Mouse (Mus musculus) CH12.LX (cell line): ENCODE measurements around the gene Cpa2. TPM values are rescaled to one million over a fixed set of nuclear protein-coding genes. Genes with fewer than 3 reads are reported as not detected.

Source experiments
- DNase-seq: peaks from one replicate; pipeline ENCODE4 v3.0.0-alpha.2; 2013; ENCODE audit errors: extremely low read depth
- H3K27ac ChIP-seq: 2 replicates; pipeline ENCODE4 v1.5.1; 2012; ENCODE audit warnings: low read depth, mild to moderate bottlenecking, control low read depth, moderate library complexity; ENCODE audit not compliant: insufficient read depth
- H3K27me3 ChIP-seq: replicated peaks from 2 replicates; pipeline ENCODE3; 2012; ENCODE audit warnings: inconsistent platforms
- H3K36me3 ChIP-seq, 2 experiments: replicated peaks in 1 of 2; 2 replicates each; pipeline versions ENCODE3 to v1.6.1; 2012; ENCODE audit warnings: inconsistent platforms in 1 of 2, low read length in 1 of 2, mild to moderate bottlenecking in 1 of 2, mixed read lengths in 1 of 2, moderate library complexity in 1 of 2; ENCODE audit not compliant: control insufficient read depth in 1 of 2, insufficient read depth in 1 of 2
- H3K4me1 ChIP-seq, 2 experiments: 2 replicates each; pipeline ENCODE4 v1.6.1; 2012; ENCODE audit warnings: inconsistent platforms in 1 of 2, moderate library complexity in 1 of 2; ENCODE audit not compliant: insufficient read depth in 2 of 2, control insufficient read depth in 1 of 2
- H3K4me2 ChIP-seq: 2 replicates; pipeline ENCODE4 v1.6.1; 2012; ENCODE audit warnings: low read depth, mild to moderate bottlenecking, control low read depth; ENCODE audit not compliant: poor library complexity, insufficient read depth, severe bottlenecking
- H3K4me3 ChIP-seq, 3 experiments: fragments of 150-350 bp in 1 of 3; sonication (generic) in 1 of 3; replicated peaks in 1 of 3; 2 replicates each; pipeline versions ENCODE3 to v1.5.1; 2011 to 2012; ENCODE audit warnings: low read depth in 2 of 3, low read length in 2 of 3, mild to moderate bottlenecking in 2 of 3, moderate library complexity in 2 of 3, control low read depth in 1 of 3, improper control_type of control experiment in 1 of 3, inconsistent platforms in 1 of 3, mixed read lengths in 1 of 3; ENCODE audit not compliant: poor library complexity in 1 of 3
- H3K79me2 ChIP-seq: replicated peaks from 2 replicates; pipeline ENCODE4 v1.6.1; 2012; ENCODE audit warnings: mild to moderate bottlenecking, moderate library complexity; ENCODE audit not compliant: control insufficient read depth, poor library complexity, insufficient read depth, severe bottlenecking; ENCODE audit errors: extremely low read depth
- H3K9ac ChIP-seq: 2 replicates; pipeline ENCODE4 v1.6.1; 2012; ENCODE audit warnings: low read depth, mild to moderate bottlenecking, control low read depth, moderate library complexity; ENCODE audit not compliant: insufficient read depth
- H3K9me3 ChIP-seq: replicated peaks from 2 replicates; pipeline ENCODE3; 2012; ENCODE audit warnings: low read length, inconsistent platforms, mixed read lengths
- BHLHE40 ChIP-seq: IDR thresholded peaks from 2 replicates; pipeline ENCODE4 v1.6.1; 2011; ENCODE audit warnings: mild to moderate bottlenecking, low read depth, low read length, improper control_type of control experiment
- CTCF ChIP-seq, 2 experiments: IDR thresholded peaks in 1 of 2; conservative IDR thresholded peaks in 1 of 2; 2 replicates each; pipeline ENCODE4 v1.5.1; 2011 to 2012; ENCODE audit warnings: low read depth in 2 of 2, low read length in 2 of 2, improper control_type of control experiment in 1 of 2, inconsistent platforms in 1 of 2, mild to moderate bottlenecking in 1 of 2, moderate library complexity in 1 of 2
- E2F4 ChIP-seq: IDR thresholded peaks from 2 replicates; pipeline ENCODE4 v1.6.1; 2011; ENCODE audit warnings: low read depth, low read length, improper control_type of control experiment; ENCODE audit not compliant: insufficient replicate concordance
- ELF1 ChIP-seq: IDR thresholded peaks from 2 replicates; pipeline ENCODE4 v1.6.1; 2014; ENCODE audit warnings: low read depth, mild to moderate bottlenecking, inconsistent platforms, low read length, improper control_type of control experiment
- ETS1 ChIP-seq: conservative IDR thresholded peaks from 2 replicates; pipeline ENCODE4 v1.6.1; 2012; ENCODE audit warnings: low read depth, mild to moderate bottlenecking, inconsistent platforms, low read length, improper control_type of control experiment, moderate library complexity
- IRF4 ChIP-seq: IDR thresholded peaks from 2 replicates; pipeline ENCODE4 v1.6.1; 2014; ENCODE audit warnings: low read depth, mild to moderate bottlenecking, inconsistent platforms, low read length, improper control_type of control experiment
- JUN ChIP-seq: IDR thresholded peaks from 2 replicates; pipeline ENCODE4 v1.6.1; 2011; ENCODE audit warnings: low read depth, mild to moderate bottlenecking, low read length, improper control_type of control experiment, moderate library complexity; ENCODE audit not compliant: insufficient read depth
- JUND ChIP-seq: conservative IDR thresholded peaks from 2 replicates; pipeline ENCODE4 v1.6.1; 2011; ENCODE audit warnings: low read depth, low read length, improper control_type of control experiment
- MAFK ChIP-seq: IDR thresholded peaks from 2 replicates; pipeline ENCODE4 v1.6.1; 2011; ENCODE audit warnings: low read length, improper control_type of control experiment; ENCODE audit not compliant: insufficient replicate concordance
- MEF2A ChIP-seq: IDR thresholded peaks from 2 replicates; pipeline ENCODE4 v1.6.1; 2014; ENCODE audit warnings: low read depth, mild to moderate bottlenecking, inconsistent platforms, low read length, improper control_type of control experiment, borderline replicate concordance
- MYC ChIP-seq: IDR thresholded peaks from 2 replicates; pipeline ENCODE4 v1.6.1; 2011; ENCODE audit warnings: low read depth, mild to moderate bottlenecking, improper control_type of control experiment, low read length
- NELFE ChIP-seq: IDR thresholded peaks from 2 replicates; pipeline ENCODE4 v1.6.1; 2011; ENCODE audit warnings: low read depth, low read length, improper control_type of control experiment
- NRF1 ChIP-seq: IDR thresholded peaks from 2 replicates; pipeline ENCODE4 v1.6.1; 2014; ENCODE audit warnings: low read depth, mild to moderate bottlenecking, inconsistent platforms, low read length, improper control_type of control experiment, moderate library complexity
- POLR2AphosphoS2 ChIP-seq: IDR thresholded peaks from 2 replicates; pipeline ENCODE4 v1.6.1; 2011; ENCODE audit warnings: low read depth, low read length, improper control_type of control experiment
- SIN3A ChIP-seq: IDR thresholded peaks from 2 replicates; pipeline ENCODE4 v1.6.1; 2012; ENCODE audit warnings: low read length, improper control_type of control experiment, inconsistent platforms
- SMC3 ChIP-seq: IDR thresholded peaks from 2 replicates; pipeline ENCODE4 v1.6.1; 2011; ENCODE audit warnings: low read depth, low read length, improper control_type of control experiment
- TCF12 ChIP-seq: IDR thresholded peaks from 2 replicates; pipeline ENCODE4 v1.6.1; 2014; ENCODE audit warnings: low read depth, mild to moderate bottlenecking, inconsistent platforms, low read length, improper control_type of control experiment
- UBTF ChIP-seq: IDR thresholded peaks from 2 replicates; pipeline ENCODE4 v1.6.1; 2012; ENCODE audit warnings: low read depth, mild to moderate bottlenecking, inconsistent platforms, low read length, improper control_type of control experiment, moderate library complexity
- USF1 ChIP-seq: IDR thresholded peaks from 2 replicates; pipeline ENCODE4 v1.6.1; 2014; ENCODE audit warnings: low read depth, mild to moderate bottlenecking, inconsistent platforms, low read length, improper control_type of control experiment
- USF2 ChIP-seq: conservative IDR thresholded peaks from 2 replicates; pipeline ENCODE4 v1.6.1; 2011; ENCODE audit warnings: low read depth, low read length, improper control_type of control experiment
- ZMIZ1 ChIP-seq: IDR thresholded peaks from 2 replicates; pipeline ENCODE4 v1.6.1; 2012; ENCODE audit warnings: low read depth, mild to moderate bottlenecking, inconsistent platforms, low read length, improper control_type of control experiment
- ZNF384 ChIP-seq: IDR thresholded peaks from 2 replicates; pipeline ENCODE4 v1.6.1; 2012; ENCODE audit warnings: low read depth, low read length, improper control_type of control experiment, inconsistent platforms
- dilution Hi-C: fragments of 300-500 bp; cut with MboI; formaldehyde crosslinking; loops from 2 replicates; pipeline ENCODE4 v1.14.3; 2020; ENCODE audit warnings: low sequenced_read_pairs; ENCODE audit not compliant: extremely low pct_unique_long_range_greater_than_20kb, extremely low pct_ligation_motif_present
- in situ Hi-C: fragments of 300-500 bp; cut with MboI; formaldehyde crosslinking; loops from 3 replicates; pipeline ENCODE4 v1.14.3; 2019; ENCODE audit warnings: low sequenced_read_pairs, low pct_ligation_motif_present, low pct_unique_long_range_greater_than_20kb, mixed read lengths
- polyA plus RNA-seq: library from polyadenylated mRNA; unstranded; fragments of >175 nt; gene quantifications from 2 replicates; pipeline ENCODE4 v1.2.1, GENCODE M21; 2012; ENCODE audit warnings: low read depth; ENCODE audit not compliant: insufficient read length
- total RNA-seq, 2 experiments: library from RNA; depleted of rRNA; stranded (reverse); fragments of 300-350 nt in 1 of 2; fragments of >200 nt in 1 of 2; gene quantifications; 2 replicates each; pipeline ENCODE4 v1.2.3; 2012 to 2014

The Cpa2 gene
- total and polyA plus RNA-seq, 3 experiments = not detected

DNA sequence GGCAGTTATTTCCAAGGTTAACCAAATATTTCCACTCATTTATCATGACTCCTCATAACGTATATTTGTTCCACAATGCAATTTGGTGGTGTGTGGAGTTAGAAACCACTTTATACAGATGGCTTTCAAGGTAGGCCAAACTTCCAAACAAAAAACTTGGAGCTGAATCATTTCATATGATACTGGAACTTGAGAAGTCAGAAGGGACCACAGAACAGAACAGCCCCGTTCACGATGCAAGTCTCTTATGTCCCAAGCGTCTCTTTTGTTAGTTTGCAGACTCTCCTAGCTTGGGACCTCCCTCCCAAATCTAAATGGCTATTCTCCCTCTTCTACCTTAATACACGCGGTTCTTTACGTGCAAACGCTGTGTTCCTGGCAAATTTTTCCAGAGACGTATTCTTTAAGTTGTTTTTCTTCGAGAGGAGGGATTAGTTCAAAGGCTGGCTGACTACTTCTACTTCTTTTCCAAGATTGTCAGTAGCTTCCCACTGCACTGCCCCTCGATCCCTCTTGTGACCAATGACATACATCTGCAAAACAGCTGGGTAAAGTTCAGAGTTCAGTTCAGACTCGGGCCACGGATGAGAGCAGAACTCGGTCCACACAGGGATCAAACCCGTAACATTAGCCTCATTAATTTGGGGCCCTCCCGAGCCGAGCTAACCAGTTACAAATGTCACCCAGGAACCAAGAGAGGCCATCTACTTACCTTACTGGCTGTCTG, 35.3 kb downstream of the Cpa2 start:
- H3K79me2 ChIP-seq = no peaks in the 10 kb centered on the region
- dilution Hi-C loops = no loop called here
- H3K4me3 ChIP-seq = no peak overlapping the region

DNA sequence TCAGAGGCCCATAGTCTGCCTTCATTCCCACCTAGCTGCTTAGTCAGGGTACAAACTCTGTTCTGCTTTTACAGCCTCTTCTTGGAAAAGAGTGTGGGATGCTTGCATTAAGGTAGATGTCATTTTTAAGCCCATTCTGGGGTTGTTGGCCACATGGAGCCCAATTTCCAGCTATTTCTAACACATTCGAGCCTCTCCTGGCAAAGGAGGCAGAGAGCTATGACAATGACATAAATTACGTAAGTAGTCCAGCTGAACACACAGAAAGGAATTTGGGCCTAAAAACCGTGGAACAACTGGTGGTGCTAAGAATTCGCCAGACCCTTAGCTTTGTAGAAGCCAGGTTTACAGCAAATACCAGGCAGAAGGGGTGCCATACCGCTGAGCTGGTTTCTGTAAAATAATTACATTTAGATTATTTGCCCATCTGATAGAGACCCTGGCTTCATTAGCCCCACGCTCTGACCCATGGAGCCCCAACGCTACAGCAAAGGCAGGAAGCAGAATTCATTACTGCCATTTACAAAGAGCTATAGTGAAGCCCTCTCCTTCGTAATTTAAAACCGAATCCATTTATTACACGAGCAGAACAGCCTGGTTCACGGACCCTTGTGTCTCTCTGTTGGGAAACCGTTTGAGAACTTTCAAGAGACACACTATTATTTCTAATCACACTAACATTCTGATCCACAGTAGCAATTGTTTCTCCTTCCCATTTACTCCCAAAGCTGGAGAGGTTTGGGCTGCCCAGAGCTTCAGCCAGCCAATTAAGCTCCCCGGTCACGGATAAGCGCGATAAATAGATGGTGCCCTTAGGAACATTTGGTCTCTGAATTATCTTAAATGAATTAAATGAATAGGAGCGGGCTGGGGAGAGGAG, 38.8 kb downstream of the Cpa2 start:
- TF ChIP-seq UBTF = no peak
- TF ChIP-seq IRF4 = no peak
- Histone ChIP-seq H3K4me1 (no peaks in the 10 kb centered on the region), H3K36me3 (no peaks in the 10 kb centered on the region), H3K27me3 (no peaks in the 10 kb centered on the region), H3K4me3 (no peak overlapping the region), H3K27ac (no peak overlapping the region), H3K9me3 (no peaks in the 10 kb centered on the region), H3K9ac (no peak overlapping the region), H3K4me2 (no peak overlapping the region), H3K79me2 (no peaks in the 10 kb centered on the region)
- in situ Hi-C loops = no loop called here
- dilution Hi-C loops = no loop called here
- DNase-seq = no peak

More for the DNA sequence above, 35.3 kb downstream of the Cpa2 start:
- DNase-seq = no peak
- no peaks in the 10 kb centered on the region for H3K27me3 ChIP-seq
- H3K36me3 ChIP-seq = no peaks in the 10 kb centered on the region
- TF ChIP-seq SIN3A (no peak), JUND (no peak), TCF12 (no peak), BHLHE40 (no peak)
- TF ChIP-seq, all 38 proteins: peak for 0
- no peak overlapping the region for H3K4me2 ChIP-seq
- no peaks in the 10 kb centered on the region for H3K4me1 ChIP-seq
- H3K27ac ChIP-seq = no peak overlapping the region
- H3K9ac ChIP-seq = no peak overlapping the region
- no peaks in the 10 kb centered on the region for H3K9me3 ChIP-seq
- in situ Hi-C loops = no loop called here

DNA sequence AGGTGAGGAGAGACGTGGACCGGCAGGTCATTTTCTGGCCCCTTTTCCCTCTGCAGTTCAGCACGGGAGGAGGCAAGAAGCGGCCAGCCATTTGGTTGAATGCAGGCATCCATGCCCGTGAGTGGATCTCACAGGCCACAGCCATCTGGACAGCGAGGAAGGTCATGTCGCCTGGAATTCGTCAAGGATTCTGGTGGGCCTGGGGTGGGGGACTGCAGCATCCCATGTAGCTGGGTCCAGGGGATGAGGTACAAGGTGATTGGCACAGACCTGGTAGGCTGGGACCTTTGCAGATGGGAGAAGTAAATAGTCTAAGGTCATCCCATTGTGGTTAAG, 39.4 kb downstream of the Cpa2 start:
- Histone ChIP-seq H3K9me3 (no peaks in the 10 kb centered on the region), H3K27me3 (no peaks in the 10 kb centered on the region), H3K4me2 (no peak overlapping the region), H3K36me3 (no peaks in the 10 kb centered on the region), H3K9ac (no peak overlapping the region), H3K27ac (no peak overlapping the region), H3K4me3 (no peak overlapping the region), H3K4me1 (no peaks in the 10 kb centered on the region), H3K79me2 (no peaks in the 10 kb centered on the region)
- in situ Hi-C loops = no loop called here
- no peak for DNase-seq
- TF ChIP-seq MYC (no peak), ZMIZ1 (no peak), NELFE (no peak), USF1 (no peak), SIN3A (no peak), CTCF (conservative IDR thresholded peaks at IDR 0.05 in 1 of 2, IDR thresholded peaks at IDR 0.05 in 1 of 2; ENCODE audit: low read depth in 2 of 2, low read length in 2 of 2) (no peak), JUND (no peak), MAFK (no peak), POLR2AphosphoS2 (no peak), JUN (no peak), SMC3 (no peak), ETS1 (no peak), NRF1 (no peak), E2F4 (no peak), MEF2A (no peak), USF2 (no peak), IRF4 (no peak), ELF1 (no peak), ZNF384 (no peak), TCF12 (no peak)
- dilution Hi-C loops = no loop called here
